Mouse (Mus musculus) midbrain, embryonic 12.5 days (tissue): ENCODE data around the gene Mst1. TPM values are rescaled to one million over a fixed set of nuclear protein-coding genes. Genes with fewer than 3 reads are reported as not detected.

Experiments
- ATAC-seq: fragments of 200-750 bp; cut with Nextera tagmentation; 2 replicates; pipeline ENCODE4 v1.8.0; 2017; ENCODE audit warnings: low read depth, moderate TSS enrichment, moderate library complexity; ENCODE audit not compliant: low FRiP score
- H3K27ac ChIP-seq: fragments of 300-500 bp; sonication (generic); replicated peaks from 2 replicates; pipeline ENCODE4 v1.5.1; 2016; ENCODE audit warnings: mild to moderate bottlenecking
- H3K27me3 ChIP-seq: fragments of 300-500 bp; sonication (generic); 2 replicates; pipeline ENCODE4 v1.6.1; 2016; ENCODE audit warnings: mild to moderate bottlenecking
- H3K36me3 ChIP-seq: fragments of 300-500 bp; sonication (generic); 2 replicates; pipeline ENCODE4 v1.6.1; 2016
- H3K4me1 ChIP-seq: fragments of 300-500 bp; sonication (generic); 2 replicates; pipeline ENCODE4 v1.6.1; 2016
- H3K4me2 ChIP-seq: fragments of 300-500 bp; sonication (generic); replicated peaks from 2 replicates; pipeline ENCODE4 v1.6.1; 2016; ENCODE audit warnings: mild to moderate bottlenecking, moderate library complexity
- H3K4me3 ChIP-seq: fragments of 300-500 bp; sonication (generic); 2 replicates; pipeline ENCODE4 v1.5.1; 2016; ENCODE audit warnings: mild to moderate bottlenecking
- H3K9ac ChIP-seq: fragments of 300-500 bp; sonication (generic); replicated peaks from 2 replicates; pipeline ENCODE4 v1.6.1; 2016; ENCODE audit warnings: mild to moderate bottlenecking, moderate library complexity
- H3K9me3 ChIP-seq: fragments of 300-500 bp; sonication (generic); 2 replicates; pipeline ENCODE4 v1.6.1; 2016; ENCODE audit warnings: mild to moderate bottlenecking
- WGBS: fragments of 180-500 bp; shearing (Covaris S2); methylation state at CpG from one replicate; pipeline ENCODE4 v1.1.7; 2016; 5-methylcytosine and 5-hydroxymethylcytosine counted together
- microRNA-seq: library from miRNA; unstranded; fragments of <30 nt; microRNA quantifications from one replicate; pipeline ENCODE4, GENCODE M21; 2017
- polyA plus RNA-seq: library from polyadenylated mRNA; unstranded; fragments of >200 nt; fragmentation: Nextera tagmentation; extraction: Ambion mirVana; gene quantifications from 2 replicates; pipeline ENCODE4 v1.2.1, GENCODE M21; 2016

The Mst1 gene
- polyA plus RNA-seq, 1 experiment from 2014 or later = 0.14 TPM

DNA sequence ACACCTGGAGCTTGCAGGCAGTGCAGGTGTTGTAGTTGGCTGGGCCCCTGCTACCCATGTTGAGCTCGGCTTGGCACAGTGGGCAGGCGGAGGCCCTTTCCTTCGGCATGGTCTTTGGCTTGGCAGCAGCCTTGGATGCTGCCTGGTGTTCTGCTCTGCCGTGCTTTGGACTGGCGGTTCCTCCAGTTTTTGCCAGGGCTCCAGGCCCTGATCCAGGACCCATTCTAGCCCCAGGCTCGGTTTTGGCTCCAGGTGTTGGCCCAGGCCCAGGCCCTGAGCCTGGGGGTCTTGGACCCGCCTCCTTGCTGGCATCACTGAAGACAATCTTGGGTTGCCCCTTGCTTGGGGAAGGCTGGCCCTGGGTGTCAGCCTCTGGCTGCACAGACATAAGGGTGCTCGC is 45.5 kb downstream of the Mst1 start:
- Histone ChIP-seq H3K27ac (no peak overlapping the region), H3K4me1 (no peaks in the 10 kb centered on the region), H3K9ac (no peak overlapping the region), H3K4me2 (no peak overlapping the region), H3K9me3 (no peaks in the 10 kb centered on the region), H3K36me3 (peaks cover 10% of the 10 kb centered on the region), H3K27me3 (no peaks in the 10 kb centered on the region), H3K4me3 (no peak overlapping the region)
- WGBS = 88% methylated on average over 8 of the region's 8 CpGs
- no peak for ATAC-seq

- Histone ChIP-seq H3K36me3 (peaks cover 12% of the 10 kb centered on the region), H3K4me1 (no peaks in the 10 kb centered on the region), H3K9ac (no peak overlapping the region), H3K9me3 (no peaks in the 10 kb centered on the region), H3K4me3 (no peak overlapping the region), H3K27ac (no peak overlapping the region), H3K4me2 (no peak overlapping the region), H3K27me3 (no peaks in the 10 kb centered on the region)
- ATAC-seq = no peak
- WGBS = 88% methylated on average over 17 of the region's 17 CpGs
These were observed 46.4 kb downstream of the Mst1 start for GRCm38 (mm10) chr9:108126436-108127180.

- Histone ChIP-seq H3K4me1 (no peaks in the 10 kb centered on the region), H3K27ac (no peak overlapping the region), H3K4me3 (no peak overlapping the region), H3K36me3 (peaks cover 13% of the 10 kb centered on the region), H3K4me2 (no peak overlapping the region), H3K27me3 (no peaks in the 10 kb centered on the region), H3K9ac (no peak overlapping the region), H3K9me3 (no peaks in the 10 kb centered on the region)
- 89% methylated on average over 11 of the region's 11 CpGs for WGBS
- no peak for ATAC-seq
These were observed 48.0 kb downstream of the Mst1 start for GRCm38 (mm10) chr9:108128248-108128647.

- ATAC-seq = no peak
These were observed 49.1 kb downstream of the Mst1 start for GRCm38 (mm10) chr9:108129042-108129948.

DNA sequence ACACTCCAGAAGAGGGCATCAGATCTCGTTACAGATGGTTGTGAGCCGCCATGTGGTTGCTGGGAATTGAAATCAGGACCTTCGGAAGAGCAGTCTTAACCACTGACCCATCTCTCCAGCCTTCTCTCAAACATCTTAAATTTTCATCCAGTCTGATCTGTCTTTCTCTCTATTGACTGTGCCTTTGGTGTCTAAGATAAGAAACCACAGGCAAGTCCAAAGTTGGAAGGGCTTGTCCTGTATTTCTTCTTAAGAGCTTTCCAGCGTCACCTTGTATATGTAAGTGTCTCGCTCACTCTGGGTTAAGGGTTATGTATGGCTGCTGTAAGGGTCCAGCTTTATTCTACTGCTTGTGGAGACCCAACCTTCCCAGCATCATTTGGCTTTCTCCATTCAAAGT is 51.3 kb downstream of the Mst1 start:
- WGBS = 91% methylated on average over 5 of the region's 5 CpGs
- Histone ChIP-seq H3K36me3 (peaks cover 6% of the 10 kb centered on the region; the same call in 1 of the 2 replicates), H3K4me1 (no peaks in the 10 kb centered on the region), H3K27me3 (0 out of 2 replicates have a peak, but pooled peaks cover 4% of the 10 kb centered on the region), H3K9me3 (no peaks in the 10 kb centered on the region), H3K9ac (no peak overlapping the region), H3K4me3 (no peak overlapping the region), H3K27ac (no peak overlapping the region), H3K4me2 (no peak overlapping the region)
- ATAC-seq = no peak

More at GRCm38 (mm10) chr9:108129042-108129948, 49.1 kb downstream of the Mst1 start:
- Histone ChIP-seq H3K36me3 (peaks cover 13% of the 10 kb centered on the region), H3K9me3 (no peaks in the 10 kb centered on the region), H3K4me1 (no peaks in the 10 kb centered on the region), H3K9ac (no peak overlapping the region), H3K27ac (no peak overlapping the region), H3K27me3 (no peaks in the 10 kb centered on the region), H3K4me3 (no peak overlapping the region), H3K4me2 (no peak overlapping the region)
- 83% methylated on average over 13 of the region's 13 CpGs for WGBS

DNA sequence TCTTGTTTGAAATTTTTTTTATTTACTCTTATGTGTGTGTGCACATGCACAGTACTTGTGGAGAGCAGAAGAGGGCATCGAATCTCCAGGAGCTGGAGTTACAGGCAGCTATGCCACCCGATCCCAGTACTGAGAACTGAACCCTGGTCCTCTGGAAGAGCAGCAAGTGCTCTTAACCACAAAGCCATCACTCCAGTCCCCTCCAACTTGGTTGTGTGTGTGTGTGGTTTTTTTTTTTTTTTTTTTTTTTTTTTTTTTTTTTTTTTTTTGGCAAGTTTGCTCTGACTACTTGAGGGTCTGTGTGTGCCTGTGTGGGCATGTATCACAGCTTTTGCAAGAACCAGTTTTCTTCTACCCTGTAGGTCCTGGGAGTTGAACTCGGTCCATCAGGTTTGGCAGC is 52.1 kb downstream of the Mst1 start:
- no peak for ATAC-seq
- no peaks in the 10 kb centered on the region for H3K9me3 ChIP-seq
- H3K36me3 ChIP-seq = peaks cover 15% of the 10 kb centered on the region
- no peak overlapping the region for H3K27ac ChIP-seq
- H3K9ac ChIP-seq = no peak overlapping the region
- H3K4me3 ChIP-seq = no peak overlapping the region
- no peaks in the 10 kb centered on the region for H3K4me1 ChIP-seq
- no peak overlapping the region for H3K4me2 ChIP-seq
- H3K27me3 ChIP-seq = 0 out of 2 replicates have a peak, but pooled peaks cover 4% of the 10 kb centered on the region
- WGBS = 91% methylated on average over 3 of the region's 3 CpGs

DNA sequence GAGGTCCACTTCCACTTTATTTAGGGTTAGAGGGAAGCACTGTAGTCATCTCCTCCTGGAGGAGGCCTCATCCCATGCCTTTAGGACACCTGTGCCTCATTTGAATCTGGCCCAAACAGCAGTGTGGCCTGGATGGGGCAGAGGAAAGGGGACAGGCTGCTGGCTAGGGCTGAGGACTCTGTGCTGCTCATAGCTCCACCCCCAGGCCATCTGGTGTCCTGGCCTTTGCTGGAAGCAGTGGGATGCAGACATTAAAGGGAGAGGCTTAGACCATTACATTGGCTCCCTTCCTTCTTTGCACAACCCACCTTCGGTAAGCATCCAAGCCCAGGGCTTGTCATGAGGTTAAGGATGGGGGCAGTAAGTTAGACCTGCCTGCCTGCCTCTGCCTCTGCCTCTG is 53.2 kb downstream of the Mst1 start:
- H3K4me2 ChIP-seq = no peak overlapping the region
- WGBS = 91% methylated on average over 1 of the region's 1 CpGs
- H3K9ac ChIP-seq = no peak overlapping the region
- peaks cover 25% of the 10 kb centered on the region for H3K36me3 ChIP-seq
- no peaks in the 10 kb centered on the region for H3K9me3 ChIP-seq
- H3K27me3 ChIP-seq = 0 out of 2 replicates have a peak, but pooled peaks cover 4% of the 10 kb centered on the region
- no peak overlapping the region for H3K27ac ChIP-seq
- H3K4me3 ChIP-seq = no peak overlapping the region
- no peaks in the 10 kb centered on the region for H3K4me1 ChIP-seq
- no peak for ATAC-seq

Small RNA genes lying within 50 kb of the gene (microRNA-seq; reads per million reads assigned to microRNA genes)
- gene Gm47303 (not detected), gene Mir7088 (not detected)

Other genes starting within 250 kb of the Mst1 start
- 135 and 153 TPM in 2 replicates for gene Rbm6, start 207.2 kb upstream of the Mst1 start, polyA plus RNA-seq
- 16.5 and 19.2 TPM in 2 replicates for gene Mon1a, start 192.3 kb upstream of the Mst1 start, polyA plus RNA-seq
- 1.5 and 2.3 TPM in 2 replicates for gene Mst1r, start 173.6 kb upstream of the Mst1 start, polyA plus RNA-seq
- gene Actl11, start 152.0 kb upstream of the Mst1 start, polyA plus RNA-seq = not detected in 2 replicates
- 12.6 and 12.8 TPM in 2 replicates for gene Camkv, start 144.8 kb upstream of the Mst1 start, polyA plus RNA-seq
- 22.7 and 23.3 TPM in 2 replicates for gene Traip, start 130.3 kb upstream of the Mst1 start, polyA plus RNA-seq
- 5.5 and 8.1 TPM in 2 replicates for gene Uba7, start 104.9 kb upstream of the Mst1 start, polyA plus RNA-seq
- gene Gm20661, start 97.4 kb upstream of the Mst1 start, polyA plus RNA-seq = 1.8 and 2.2 TPM in 2 replicates
- gene Inka1, start 94.6 kb upstream of the Mst1 start, polyA plus RNA-seq = 16.1 and 24.6 TPM in 2 replicates
- gene Cdhr4, start 87.9 kb upstream of the Mst1 start, polyA plus RNA-seq = 2.6 TPM in 2 replicates
- 0.98 TPM in 2 replicates for gene Gm20662, start 84.1 kb upstream of the Mst1 start, polyA plus RNA-seq
- 94.2 and 100 TPM in 2 replicates for gene Ip6k1, start 77.9 kb upstream of the Mst1 start, polyA plus RNA-seq
- gene Gmppb, start 31.2 kb upstream of the Mst1 start, polyA plus RNA-seq = 17.3 and 18.2 TPM in 2 replicates
- gene Amigo3, start 27.3 kb upstream of the Mst1 start, polyA plus RNA-seq = 3.2 and 4.6 TPM in 2 replicates
- 41.2 and 43.4 TPM in 2 replicates for gene Rnf123, start 2.9 kb downstream of the Mst1 start, polyA plus RNA-seq
- gene Apeh, start 14.2 kb downstream of the Mst1 start, polyA plus RNA-seq = 63.2 and 70.2 TPM in 2 replicates
- 4.4 and 5.0 TPM in 2 replicates for gene Bsn, start 109.9 kb downstream of the Mst1 start, polyA plus RNA-seq
- gene Dag1, start 183.5 kb downstream of the Mst1 start, polyA plus RNA-seq = 64.7 and 67.0 TPM in 2 replicates
- gene Nicn1, start 210.0 kb downstream of the Mst1 start, polyA plus RNA-seq = 67.9 and 78.4 TPM in 2 replicates
- gene Amt, start 216.4 kb downstream of the Mst1 start, polyA plus RNA-seq = 25.0 and 30.0 TPM in 2 replicates
- gene Rhoa, start 225.7 kb downstream of the Mst1 start, polyA plus RNA-seq = 324 and 379 TPM in 2 replicates
- gene Tcta, start 225.7 kb downstream of the Mst1 start, polyA plus RNA-seq = 39.9 and 41.7 TPM in 2 replicates